Mouse (Mus musculus): ENCODE data around the gene Ahnak2.

The Ahnak2 gene

GRCm38 (mm10) chr12:112760154-112760926 lies 42.1 kb downstream of the Ahnak2 start, which contains the start of gene Pld4:
TSS of gene Pld4 (plus strand) at chr12:112760655.
- no peak for DNase-seq (ENCODE audit: extremely low spot score)

DNA sequence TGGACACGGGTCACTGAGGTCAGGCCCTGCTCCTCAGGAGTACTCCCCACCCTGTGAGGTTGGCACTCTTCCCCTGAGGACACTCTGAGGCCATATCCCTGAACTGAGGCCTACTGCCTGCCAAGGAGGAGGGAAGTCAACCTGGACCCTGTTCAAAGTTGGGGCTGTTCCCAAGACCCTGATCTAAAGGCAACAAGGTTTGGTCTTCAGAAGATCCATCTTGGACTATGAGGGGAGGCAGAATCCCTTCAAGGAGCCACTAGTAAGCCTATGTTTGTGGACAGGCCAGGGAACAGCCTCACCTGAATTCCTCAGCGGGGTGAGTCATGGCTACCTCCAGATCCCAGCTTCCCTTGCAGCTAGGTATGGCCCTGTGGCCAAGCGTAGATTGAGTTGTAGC lies 43.0 kb downstream of the Ahnak2 start:
- no peak for DNase-seq (ENCODE audit: extremely low spot score)

DNA sequence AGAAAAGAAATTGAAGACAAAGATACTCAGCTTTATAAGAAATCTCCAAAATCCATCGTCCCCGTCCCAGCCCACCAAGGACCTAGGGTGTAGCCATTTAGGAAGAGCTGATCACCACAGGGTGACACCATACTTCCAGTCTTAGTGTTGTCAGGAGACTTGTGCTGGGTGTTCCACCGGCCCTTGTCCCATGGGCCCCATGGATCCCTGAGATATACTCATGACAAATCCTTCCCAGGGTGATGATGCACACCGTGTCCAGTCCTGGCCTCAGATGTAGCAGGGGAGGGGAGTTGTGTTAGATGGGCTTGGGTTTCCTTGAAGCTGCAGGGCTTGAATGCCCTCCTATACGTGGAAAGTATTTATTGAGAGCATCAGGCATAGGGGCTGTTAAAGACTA lies 44.6 kb downstream of the Ahnak2 start:
- no peak for DNase-seq (ENCODE audit: extremely low spot score)

DNA sequence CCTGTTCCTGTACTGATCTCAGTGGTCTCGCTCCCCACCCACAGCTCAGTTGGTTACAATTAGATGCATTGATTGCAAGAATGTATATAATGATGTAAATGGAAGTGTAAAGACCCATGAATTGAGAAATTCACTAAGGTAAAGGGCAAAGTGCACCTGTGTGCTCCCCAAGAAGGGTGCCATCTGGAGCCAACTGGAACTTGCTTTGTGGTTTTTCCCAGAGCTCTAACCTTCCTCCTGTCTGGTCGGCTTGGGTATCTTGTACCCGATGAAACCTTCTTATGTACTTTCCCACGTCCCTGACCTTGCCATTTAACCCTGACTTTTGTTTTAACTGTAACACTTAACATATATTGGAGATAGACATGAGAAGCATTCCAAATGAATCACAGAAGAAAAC lies 46.6 kb downstream of the Ahnak2 start:
- DNase-seq (ENCODE audit: extremely low spot score) = no peak

GRCm38 (mm10) chr12:112752399-112752798 lies 50.1 kb downstream of the Ahnak2 start:
- DNase-seq (ENCODE audit: extremely low spot score) = no peak

GRCm38 (mm10) chr12:112750976-112751375 lies 51.5 kb downstream of the Ahnak2 start:
- DNase-seq (ENCODE audit: extremely low spot score) = no peak

DNA sequence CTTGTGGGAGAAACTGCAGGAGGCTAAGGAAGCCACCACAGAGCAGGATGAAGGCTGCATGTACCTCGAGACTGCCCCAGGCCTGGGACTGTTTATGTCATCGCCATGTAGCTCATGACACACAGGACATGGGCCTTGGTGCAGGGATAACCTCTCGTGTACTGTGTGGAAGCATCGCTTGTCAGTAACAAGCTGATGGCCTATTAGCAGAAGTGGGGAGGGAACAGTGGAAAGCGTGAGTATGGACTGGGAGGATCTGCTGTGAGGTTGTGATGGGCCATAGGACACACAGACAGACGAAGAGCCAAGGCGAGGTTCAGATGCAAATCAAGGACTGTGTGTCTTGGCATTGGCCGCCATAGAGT lies 54.9 kb downstream of the Ahnak2 start:
- DNase-seq (ENCODE audit: extremely low spot score) = no peak

DNA sequence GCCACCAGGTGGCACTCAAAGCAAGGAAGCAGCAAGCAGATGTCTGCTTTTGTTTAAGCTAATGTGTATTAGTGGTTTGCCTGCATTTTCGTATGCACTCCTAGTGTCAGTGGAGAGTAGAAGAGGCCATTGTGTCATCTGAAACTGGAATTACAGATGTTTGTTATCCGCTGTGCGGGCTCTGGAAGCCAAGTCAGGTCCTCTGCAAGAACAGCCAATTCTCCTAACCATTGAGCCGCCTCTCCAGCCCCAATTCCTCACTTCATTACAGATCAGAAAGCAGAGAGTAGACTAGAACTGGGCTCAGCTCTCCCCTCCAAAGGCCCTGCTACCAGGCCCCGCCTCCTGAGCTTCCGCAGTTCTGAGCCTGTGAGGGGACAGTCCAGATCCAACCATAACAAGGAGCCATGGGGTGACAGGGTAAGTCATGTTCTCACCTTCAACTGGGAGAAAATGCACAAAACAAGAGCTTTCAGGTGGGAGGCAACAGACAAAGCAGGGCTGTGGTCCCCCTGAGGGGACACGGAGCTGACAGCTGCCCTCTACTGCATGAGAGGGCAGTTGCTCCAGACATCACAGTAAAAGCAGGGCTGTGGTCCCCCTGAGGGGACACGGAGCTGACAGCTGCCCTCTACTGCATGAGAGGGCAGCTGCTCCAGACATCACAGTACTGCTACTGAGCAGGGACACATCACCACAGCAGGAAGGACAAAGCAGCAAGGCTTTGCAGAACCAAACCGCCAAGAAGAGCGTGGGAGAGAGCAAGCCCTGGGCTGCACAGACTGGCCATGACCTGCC lies 55.5 kb downstream of the Ahnak2 start:
- peak; percentile 64 for DNase-seq (ENCODE audit: extremely low spot score)

GRCm38 (mm10) chr12:112746461-112746807 lies 56.0 kb downstream of the Ahnak2 start:
- DNase-seq (ENCODE audit: extremely low spot score) = no peak

GRCm38 (mm10) chr12:112745716-112746115 lies 56.7 kb downstream of the Ahnak2 start:
- no peak for DNase-seq (ENCODE audit: extremely low spot score)

- DNase-seq (ENCODE audit: extremely low spot score) = no peak
These were observed 57.4 kb downstream of the Ahnak2 start for GRCm38 (mm10) chr12:112744891-112745580.

DNA sequence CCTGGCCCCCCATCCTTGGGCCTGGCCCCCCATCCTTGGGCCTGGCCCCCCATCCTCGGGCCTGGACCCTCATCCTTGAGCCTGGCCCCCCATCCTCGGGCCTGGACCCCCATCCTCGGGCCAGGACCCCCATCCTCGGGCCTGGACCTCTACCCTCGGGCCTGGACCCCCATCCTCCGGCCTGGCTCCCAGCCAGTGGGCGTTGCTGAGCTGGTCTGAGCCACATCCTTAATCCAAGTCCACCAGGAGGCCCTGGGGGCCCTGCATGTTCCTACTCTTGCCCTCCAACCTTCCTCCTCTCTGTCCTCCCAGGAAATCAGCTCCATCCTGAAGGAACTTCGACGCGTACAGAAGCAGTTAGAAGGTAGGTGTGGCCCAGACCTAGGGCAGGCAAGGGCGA lies 58.2 kb downstream of the Ahnak2 start:
- DNase-seq (ENCODE audit: extremely low spot score) = no peak

GRCm38 (mm10) chr12:112743168-112743975 lies 59.1 kb downstream of the Ahnak2 start:
- peak; percentile 74 for DNase-seq (ENCODE audit: extremely low spot score)

DNA sequence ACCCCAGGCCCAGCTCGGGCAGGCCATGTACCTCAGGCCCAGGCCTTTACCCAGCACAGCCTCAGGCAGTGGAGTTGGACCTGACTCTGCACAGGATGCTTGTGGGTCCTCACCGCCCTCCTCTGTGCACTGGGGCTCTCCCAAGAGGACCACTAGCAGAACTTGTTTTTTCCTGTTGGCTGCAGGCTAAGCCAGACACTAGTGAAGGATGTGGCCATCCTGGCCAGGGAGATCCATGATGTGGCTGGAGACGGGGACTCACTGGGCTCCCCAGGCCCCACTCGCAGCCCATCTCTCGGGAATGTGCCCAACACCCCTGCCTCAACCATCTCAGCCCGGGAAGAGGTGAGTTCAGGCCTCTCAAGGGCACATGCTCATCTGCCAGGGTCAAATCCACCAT lies 59.7 kb downstream of the Ahnak2 start:
- DNase-seq (ENCODE audit: extremely low spot score) = no peak

DNA sequence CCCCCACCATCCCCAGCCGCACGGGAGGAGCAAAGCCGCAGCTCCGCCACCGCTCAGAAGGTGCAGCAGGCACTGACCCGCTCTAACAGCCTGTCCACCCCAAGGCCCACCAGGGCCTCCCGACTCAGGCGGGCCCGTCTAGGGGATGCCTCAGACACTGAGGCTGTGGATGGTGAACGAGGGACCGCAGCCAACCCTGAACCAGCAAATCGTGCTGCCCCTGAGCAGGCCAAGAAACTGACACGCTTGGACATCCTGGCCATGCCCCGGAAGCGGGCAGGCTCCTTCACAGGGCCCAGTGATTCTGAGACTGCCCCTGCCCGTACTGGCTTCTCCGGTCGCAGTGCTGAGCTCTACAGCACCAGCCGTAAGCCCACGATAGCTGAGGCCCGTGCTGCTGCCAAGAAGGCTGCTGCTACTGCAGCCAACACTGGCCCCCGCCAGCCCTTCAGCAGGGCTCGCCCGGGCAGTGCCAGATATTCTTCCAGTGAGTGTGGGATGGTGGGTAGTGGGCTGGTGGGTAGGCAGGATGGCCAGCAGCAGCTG lies 63.4 kb downstream of the Ahnak2 start:
- DNase-seq (ENCODE audit: extremely low spot score) = no peak

GRCm38 (mm10) chr12:112738281-112739022 lies 64.0 kb downstream of the Ahnak2 start:
- DNase-seq (ENCODE audit: extremely low spot score) = no peak

DNA sequence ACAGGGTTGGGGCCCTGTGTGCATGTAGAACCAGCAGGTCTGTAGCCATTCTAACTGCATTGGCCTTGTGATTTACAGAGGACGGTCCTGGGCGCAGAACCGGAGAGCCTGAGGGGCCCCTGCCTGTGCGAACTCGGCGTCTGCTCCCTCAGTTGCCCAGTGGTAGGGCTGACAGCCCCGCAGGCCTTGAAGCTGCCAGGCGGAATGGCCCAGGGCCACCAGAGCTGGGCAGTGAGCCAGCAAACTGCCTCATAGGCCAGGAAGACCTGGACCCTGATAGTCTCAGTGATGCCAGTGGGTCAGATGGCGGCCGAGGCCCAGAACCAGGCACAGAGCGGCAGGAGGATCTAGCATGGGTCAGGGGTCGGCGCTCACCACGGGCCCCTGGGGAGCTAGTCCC lies 64.7 kb downstream of the Ahnak2 start:
- DNase-seq (ENCODE audit: extremely low spot score) = no peak

DNA sequence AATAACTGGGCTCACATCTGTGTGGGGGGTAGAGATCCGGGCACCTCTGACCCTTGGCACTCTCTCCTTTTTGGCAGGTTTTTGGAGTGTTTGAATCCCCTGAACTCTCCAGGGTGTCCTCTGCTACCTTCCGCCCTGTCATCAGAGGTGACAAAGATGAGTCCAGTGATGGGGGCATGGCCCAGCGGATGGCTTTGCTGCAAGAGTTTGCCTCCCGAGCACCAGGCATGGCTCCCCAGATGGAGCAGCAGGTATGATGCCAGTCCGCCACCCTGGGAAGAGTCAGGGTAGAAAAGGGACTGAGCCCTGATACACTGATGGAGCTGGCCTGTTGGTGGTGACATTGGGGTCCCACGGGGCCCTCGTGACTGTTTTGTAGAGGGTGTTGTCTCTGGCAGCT lies 65.4 kb downstream of the Ahnak2 start:
- no peak for DNase-seq (ENCODE audit: extremely low spot score)

GRCm38 (mm10) chr12:112736636-112736925 lies 65.9 kb downstream of the Ahnak2 start:
- DNase-seq (ENCODE audit: extremely low spot score) = no peak

DNA sequence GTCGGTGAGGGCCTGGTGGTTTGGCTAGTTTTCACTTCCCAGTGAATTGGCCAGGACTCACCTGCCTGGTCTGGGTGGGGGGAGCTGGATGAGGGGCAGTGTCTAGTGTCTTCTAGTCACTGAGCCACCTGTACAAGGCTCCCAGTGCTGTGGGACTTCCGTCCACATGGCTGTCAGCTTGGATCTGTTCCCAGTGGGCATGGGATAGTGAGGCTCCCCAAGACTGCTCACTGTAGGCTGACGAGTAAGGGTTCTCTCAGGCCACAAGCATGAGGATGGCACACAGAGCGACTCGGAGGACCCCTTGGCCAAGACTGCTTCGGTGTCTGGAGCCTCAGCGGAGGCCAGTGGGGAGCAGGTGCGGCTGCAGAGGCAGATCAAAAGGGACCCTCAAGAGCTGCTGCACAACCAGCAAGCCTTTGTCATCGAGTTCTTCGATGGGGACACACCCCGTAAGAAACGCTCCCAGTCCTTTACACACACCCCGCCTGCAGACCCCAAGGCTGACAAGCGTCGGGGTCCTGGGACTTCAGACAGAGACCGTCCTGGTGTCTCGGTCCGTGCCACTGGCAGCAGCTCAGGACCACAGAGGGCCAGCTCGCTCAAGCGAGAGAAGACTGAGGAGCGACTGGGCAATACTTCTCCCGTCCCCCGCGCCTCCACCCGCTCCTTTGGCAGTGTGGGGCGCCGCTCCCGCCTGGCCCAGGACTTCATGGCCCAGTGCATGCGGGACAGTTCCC lies 66.4 kb downstream of the Ahnak2 start:
- no peak for DNase-seq (ENCODE audit: extremely low spot score)

Measured in embryo, embryonic 9.5 days (tissue).